Mouse (Mus musculus): ENCODE measurements around the gene Atp13a2. TPM values are rescaled to one million over a fixed set of nuclear protein-coding genes. Genes with fewer than 3 reads are reported as not detected.

Atp13a2 gene
- total RNA-seq, 2 experiments from 2014 or later, result 16.1 to 17.0 TPM

DNA sequence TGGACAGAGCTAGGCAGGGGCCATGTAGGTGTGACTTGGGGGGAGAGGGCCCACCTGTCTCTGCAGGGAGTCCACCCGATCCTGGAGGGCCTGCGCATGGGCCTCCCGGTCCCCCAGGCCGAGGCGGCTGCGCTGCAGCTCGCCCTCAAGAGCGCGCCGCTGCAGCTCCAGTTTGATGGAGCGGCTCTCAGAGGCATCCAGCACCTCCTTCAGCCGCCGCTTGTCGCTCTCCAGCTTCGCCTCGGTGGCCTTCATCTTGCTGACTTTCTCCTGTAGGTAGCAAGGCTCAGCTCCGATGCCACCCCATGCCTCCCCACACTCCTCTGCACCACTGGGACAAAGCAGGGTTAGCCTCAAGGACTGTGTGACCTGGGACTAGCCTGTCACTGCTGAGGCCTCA is 33.5 kb downstream of the Atp13a2 start:
- intact Hi-C loops (cut with DNase I; ENCODE audit: low total_unique reads), result no loop called here
- DNase-seq, result no peak

DNA sequence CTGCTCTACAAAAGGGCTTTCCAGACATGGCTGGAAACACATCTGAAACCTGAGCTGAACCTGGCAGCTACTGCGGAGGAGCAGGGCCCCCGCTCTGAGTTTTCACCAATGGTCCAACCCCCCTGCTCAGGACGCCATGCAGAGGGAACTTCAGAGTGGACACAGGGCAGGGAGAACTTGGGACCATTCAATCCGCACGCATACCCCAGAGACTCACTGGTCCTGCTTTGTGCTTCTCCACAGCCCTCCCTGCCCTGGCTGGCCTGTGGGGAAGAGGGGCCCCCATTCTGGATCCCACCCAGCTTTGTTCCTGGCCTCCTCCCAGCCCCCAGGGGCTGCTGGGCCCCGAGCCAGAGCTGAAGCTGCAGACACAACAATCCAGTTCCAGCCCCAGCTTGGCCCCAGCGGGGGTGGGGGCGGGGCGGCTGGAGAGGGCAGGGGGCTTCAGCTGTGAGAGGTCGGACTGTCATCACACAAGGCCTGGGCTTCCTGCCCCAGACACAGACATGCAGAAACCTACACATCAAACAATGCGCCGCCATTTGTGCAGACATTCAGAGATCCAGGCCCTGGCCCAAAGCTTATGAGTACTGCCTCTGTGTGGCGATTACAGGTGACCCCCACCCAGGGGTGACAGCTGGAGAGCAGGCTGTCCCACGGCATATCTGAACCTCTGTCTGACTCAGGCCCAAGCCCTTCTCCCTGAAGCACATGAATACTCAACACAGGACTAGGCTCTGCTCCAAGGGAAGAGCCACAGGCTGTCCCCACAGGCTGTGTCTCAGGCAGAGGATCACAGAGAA is 34.3 kb downstream of the Atp13a2 start:
- intact Hi-C loops (cut with DNase I; ENCODE audit: low total_unique reads), result no loop called here
- peak; percentile 69 for DNase-seq

DNA sequence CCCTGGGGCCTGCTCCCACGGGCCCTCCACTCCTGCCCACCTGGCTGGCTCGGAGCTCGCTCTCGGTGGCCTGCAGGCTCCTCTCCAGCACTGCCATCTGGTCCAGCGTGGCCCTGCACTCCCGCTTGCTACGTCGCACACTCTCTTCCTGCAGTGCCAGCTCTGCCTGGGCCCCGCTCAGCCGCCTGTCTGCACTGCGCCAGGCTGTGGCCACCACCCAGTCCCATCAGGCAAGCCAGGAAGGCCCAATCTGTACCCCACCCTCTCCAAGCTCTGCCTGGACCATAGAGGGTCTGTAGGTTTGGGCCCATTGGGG is 34.9 kb downstream of the Atp13a2 start:
- intact Hi-C loops (cut with DNase I; ENCODE audit: low total_unique reads), result no loop called here
- no peak for DNase-seq

DNA sequence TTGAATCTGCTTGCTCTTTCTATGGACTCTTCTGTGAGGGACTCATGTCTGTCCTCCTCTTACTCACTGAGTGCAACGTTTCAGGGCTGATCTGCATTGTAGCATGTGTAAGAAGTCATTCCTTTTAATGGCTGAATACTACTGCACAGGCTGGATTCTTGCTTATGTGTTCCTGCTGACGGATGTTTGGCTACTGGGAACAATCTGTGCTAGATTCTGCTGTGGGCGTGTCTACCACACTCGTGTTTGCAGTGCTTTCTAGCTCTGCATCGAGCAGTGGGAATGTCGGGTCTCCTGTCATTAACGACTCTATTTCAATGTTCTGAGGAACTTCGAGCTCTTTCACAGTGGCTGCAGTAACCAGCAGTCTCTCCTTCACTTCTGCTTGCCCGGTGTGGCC is 37.4 kb downstream of the Atp13a2 start:
- no peak for DNase-seq
- intact Hi-C loops (cut with DNase I; ENCODE audit: low total_unique reads), result no loop called here

DNA sequence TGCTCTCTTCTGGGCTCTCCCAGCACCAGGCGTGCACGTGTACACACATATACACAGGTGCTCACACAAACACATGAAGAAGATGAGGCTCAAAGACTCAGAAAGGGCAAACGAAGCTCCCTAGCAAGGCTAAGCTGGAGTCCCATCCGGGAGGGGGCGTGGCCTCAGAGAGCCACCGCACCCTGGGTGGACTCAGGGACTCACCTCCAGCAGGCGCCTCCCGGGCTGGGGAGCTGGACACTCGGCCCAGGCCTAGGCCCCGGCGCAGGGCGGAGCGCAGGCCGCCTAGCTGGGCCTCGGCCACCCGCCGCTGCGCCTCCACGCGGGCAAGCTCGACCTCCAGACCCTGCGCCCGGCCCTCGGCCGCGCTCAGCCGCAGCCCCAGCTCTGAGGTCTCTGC is 38.3 kb downstream of the Atp13a2 start:
- DNase-seq, result no peak
- intact Hi-C loops (cut with DNase I; ENCODE audit: low total_unique reads), result no loop called here

DNA sequence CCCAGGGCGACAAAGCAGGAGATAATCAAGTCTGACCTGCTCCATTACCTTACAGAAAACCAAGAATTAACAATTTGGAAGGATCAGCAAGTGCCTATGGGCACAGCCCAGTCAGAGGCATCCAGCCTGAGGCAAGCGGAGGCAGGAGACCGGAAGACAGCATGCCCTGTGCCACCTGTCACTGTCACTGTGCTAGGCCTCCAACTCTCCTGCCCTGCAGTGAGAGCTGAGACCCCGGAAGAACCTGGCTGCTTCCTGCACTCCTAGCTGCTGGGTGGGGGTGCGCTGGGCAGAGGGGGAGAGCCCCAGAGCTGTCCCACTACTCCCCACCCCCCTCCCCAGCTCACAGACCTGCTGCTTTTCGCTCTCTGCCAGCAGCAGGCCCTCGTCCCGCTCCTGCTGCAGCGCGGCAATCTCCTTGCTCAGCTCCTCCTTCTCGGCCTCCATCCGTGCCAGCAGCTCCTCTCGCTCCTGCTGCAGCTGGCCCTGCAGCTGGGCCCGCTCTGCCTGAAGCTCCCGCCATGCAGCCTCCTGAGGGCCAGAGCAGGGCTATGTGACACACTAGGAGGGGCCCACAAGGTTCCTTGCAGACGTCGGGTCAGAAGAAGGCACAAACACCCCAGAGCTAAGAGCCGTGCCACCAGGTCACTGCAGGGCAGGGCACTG is 44.0 kb downstream of the Atp13a2 start:
- intact Hi-C loops (cut with DNase I; ENCODE audit: low total_unique reads), result loop anchor here (2.0 kb wide), 1 partner anchor 66 kb away; no protein-coding TSS in a partner anchor

DNA sequence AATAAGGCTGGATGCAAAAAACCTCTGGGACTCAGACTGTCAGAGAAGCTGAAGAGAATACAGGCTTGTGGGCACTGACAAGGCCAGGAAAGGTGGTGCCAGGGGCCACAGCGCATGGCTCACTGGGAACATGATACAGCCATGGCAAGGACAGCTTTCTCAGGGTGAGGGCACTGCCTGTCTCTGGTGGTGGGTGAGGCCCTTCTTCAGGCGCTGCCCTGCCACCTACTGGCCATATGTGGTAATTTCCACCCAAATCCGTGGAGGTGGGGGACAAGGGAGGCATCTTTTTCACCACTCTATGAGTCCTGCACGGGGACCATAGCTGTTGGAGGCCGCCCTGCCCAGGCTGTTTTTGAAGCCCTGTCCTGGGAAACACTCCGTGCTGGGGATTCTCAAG is 45.1 kb downstream of the Atp13a2 start:
- peak; percentile 82 for DNase-seq
- intact Hi-C loops (cut with DNase I; ENCODE audit: low total_unique reads), result loop anchor here (2.0 kb wide), 1 partner anchor 67 kb away; no protein-coding TSS in a partner anchor

More for the DNA sequence above, 44.0 kb downstream of the Atp13a2 start:
- peak; percentile 61 for DNase-seq

DNA sequence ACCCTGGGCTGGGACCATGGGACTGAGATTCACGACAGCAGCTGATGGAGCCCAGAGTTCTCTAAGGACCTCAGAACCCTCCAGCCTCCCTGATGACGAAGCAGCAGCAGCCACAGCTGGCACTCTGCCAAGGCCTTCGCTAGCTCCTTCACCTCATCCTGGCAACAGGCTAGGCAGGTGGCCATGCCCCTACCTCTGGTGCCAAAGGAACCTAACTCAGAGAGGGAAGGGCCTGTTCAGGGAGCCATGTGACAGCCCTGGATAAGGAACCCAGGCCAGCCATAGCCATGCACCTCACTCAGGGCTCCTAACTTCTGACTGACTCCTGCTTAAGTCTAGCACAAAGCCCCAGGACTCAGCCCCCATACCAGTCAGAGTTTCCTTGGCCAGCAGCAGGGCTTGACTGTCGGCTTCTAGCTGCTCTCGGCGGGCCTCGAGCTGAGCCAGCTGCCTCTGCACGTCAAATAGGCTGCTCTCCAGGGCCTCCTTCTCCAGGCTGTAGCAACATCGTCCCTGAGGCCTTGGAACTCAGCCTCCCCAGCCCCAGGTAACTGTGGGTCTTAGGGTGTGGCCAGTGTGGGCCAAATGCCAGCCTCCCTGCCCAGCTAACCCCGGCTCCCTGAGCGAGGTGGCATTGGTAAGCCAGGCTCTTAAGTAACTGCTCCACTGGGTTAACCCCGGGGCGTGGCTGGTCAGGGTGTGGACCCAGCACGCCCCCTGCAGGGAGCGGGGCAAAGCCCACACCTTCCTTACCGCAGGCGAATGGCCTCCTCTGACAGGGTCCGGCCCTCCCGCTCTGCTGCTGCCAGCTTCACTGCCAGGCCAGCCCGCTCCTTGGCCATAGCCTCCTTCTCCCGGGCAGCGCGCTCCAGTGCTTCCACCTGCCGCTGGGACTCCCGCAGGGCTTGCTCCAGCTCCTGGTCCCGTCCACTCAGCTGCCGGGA is 47.2 kb downstream of the Atp13a2 start:
- intact Hi-C loops (cut with DNase I; ENCODE audit: low total_unique reads), result no loop called here

DNA sequence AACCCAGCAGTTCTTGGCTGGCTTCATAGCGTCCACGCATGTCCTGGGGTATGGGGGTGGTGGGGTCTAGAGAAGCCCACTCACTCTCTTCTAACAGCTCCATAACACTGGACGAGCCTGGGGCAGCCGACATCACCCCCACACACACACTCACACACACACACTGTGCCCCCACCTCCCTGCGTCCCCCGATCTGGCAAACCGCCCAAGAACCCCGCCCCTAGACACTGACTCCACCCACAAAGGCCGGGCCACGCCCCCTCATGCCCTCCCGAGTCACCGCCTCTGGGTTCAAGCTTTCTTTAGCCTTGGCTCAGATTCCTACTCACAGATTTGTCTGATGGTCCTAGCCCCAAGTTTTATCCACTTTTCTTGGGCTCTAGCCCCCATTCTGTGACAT is 54.4 kb downstream of the Atp13a2 start:
- no peak for DNase-seq
- intact Hi-C loops (cut with DNase I; ENCODE audit: low total_unique reads), result no loop called here

More for the DNA sequence above, 47.2 kb downstream of the Atp13a2 start:
- no peak for DNase-seq

DNA sequence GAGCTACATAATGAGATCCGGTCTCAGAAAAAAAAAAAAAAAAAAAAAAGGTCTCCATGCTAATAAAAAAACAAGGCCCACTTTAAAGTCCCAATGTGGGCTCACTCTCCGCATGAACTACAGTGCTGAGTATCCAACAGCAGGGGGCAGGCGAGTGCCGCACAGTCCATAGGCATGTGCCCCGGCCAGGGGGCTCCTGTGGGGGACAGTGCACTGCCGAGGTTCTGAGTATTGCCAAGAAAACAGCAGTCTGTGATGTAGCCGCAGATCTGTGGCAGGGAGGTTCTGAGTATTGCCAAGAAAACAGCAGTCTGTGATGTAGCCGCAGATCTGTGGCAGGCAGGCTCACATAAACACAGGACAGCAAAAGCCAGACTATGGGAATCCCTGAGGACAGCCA is 58.1 kb downstream of the Atp13a2 start:
- intact Hi-C loops (cut with DNase I; ENCODE audit: low total_unique reads), result no loop called here
- peak; percentile 47 for DNase-seq

DNA sequence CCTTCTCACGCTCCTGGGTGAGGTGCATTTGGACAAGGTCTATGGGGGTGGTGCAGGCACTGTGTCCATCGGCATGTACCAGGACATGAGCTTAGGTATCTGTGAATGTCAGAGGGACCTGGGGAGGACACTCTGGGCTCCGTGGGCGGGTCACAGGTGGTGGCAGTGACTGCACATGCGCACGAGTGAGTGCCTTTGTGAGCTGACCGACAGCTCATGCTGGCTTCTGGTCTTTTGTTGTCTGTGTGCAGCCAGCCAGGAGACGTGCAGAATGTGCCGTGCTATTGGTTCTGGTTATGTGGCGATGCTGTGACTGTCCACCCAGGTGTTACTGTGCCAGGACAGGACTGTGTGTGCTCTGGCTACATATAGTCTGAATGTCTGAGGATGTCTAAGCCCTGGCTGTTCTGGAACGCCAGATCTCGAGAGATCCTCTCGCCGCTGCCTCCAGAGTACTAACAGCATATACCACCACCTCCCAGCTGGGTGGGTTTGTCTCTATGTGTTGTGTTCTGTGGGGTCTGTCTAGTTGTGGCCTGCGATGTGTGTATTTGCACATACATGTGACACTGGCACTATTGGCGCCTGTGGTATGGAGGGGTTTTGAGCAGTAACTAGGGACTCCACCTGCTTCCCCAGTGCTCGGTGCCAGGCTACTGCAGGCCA is 62.3 kb downstream of the Atp13a2 start:
- intact Hi-C loops (cut with DNase I; ENCODE audit: low total_unique reads), result no loop called here
- DNase-seq, result no peak

DNA sequence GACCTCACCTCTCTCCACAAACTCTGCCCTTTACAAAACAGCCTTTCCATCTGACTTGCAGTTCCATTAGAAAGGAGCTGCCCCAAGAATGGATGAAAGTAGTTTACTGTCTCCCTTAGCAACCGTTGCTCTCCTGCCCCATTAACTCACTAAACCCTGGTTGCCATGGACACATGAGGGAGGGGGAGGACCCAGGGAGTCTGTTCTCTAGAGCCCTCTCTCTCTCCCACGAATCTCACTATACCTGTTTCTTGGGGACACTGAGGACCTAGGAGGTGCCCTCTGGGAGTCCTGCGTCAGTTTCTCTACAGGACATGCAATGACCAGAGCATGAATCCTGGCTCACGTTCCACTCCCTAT is 62.8 kb downstream of the Atp13a2 start:
- DNase-seq, result no peak
- intact Hi-C loops (cut with DNase I; ENCODE audit: low total_unique reads), result no loop called here

DNA sequence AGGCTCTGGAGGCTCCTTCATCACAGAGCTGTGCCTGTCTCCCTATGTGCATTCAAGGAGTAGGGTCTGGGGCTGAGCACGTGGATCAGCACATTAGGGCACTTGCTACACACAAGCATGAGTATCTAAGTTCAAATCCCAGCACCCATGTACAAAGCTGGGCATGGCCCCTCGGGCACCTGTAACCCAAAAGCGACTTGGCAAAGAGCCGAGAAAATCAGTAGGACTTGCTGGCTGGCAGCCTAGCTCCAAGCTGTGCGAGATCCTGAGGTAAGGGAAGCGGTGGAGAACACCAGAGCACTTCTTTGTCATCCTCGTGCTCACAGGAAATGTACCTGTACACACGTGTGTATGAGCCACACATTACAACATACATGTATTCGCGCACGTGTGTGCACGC is 65.8 kb downstream of the Atp13a2 start:
- intact Hi-C loops (cut with DNase I; ENCODE audit: low total_unique reads), result no loop called here

DNA sequence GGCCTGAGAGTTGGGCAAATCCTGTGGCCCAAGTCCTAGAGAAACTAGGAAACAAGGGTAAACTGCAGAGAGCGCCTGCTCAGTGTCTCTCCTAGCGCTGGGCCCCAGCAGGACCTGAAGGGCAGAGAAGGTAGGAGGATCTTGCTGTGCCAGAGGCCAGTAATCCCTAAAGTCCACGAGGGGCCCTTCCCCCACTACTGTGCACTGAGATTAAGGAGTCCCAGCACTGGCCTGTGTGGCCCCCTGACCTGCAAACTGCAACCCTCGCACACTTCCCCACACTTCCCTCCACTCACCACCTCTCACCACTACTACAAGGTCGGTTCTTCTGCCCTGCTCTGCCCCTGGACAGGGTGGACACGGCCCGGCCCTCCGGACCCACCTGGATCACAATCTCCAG is 66.5 kb downstream of the Atp13a2 start:
- DNase-seq, result no peak
- intact Hi-C loops (cut with DNase I; ENCODE audit: low total_unique reads), result no loop called here

More for the DNA sequence above, 65.8 kb downstream of the Atp13a2 start:
- DNase-seq, result no peak

DNA sequence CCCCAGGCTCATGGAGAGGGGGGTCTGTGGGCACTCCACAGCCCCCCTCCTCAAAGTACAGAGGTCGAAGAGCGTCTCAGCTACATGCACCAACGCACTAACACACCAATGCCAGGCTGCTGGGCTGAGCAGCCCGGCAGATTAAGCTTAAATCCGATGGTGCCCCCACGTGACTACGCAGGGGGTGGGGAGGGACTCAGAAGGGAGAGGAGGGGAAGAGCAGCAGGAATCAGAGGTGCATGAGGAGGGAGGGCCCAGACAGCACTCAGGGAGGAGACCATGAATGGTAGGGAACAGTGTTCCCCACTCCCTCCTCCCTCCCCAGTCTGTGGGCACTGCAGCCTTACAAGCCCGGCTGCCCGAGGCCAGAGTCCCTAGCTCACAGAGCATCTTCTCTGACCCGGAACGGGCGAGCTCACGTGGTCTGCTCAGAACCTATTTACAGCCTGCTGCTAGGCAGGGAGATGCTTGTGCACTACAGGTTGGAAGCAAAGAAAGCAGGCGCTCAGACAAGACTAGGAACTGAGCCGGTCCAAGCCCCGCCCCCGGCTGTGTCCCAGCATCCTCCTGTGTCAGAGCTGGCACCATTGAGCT is 67.0 kb downstream of the Atp13a2 start:
- intact Hi-C loops (cut with DNase I; ENCODE audit: low total_unique reads), result no loop called here
- DNase-seq, result no peak

Measured in gastrocnemius, postnatal 14 days (tissue).